Mouse (Mus musculus): Measurements from ENCODE around the gene Dhx30. TPM values are rescaled to one million over a fixed set of nuclear protein-coding genes. Genes with fewer than 3 reads are reported as not detected.
"Not testable (repeated sequence)": the region's sequence is repeated elsewhere in the genome, so short reads cannot be mapped to it uniquely, and the experiment has no call there.

Dhx30 gene
- total RNA-seq, 2 experiments from 2014 or later: 28.2 to 35.5 TPM

DNA sequence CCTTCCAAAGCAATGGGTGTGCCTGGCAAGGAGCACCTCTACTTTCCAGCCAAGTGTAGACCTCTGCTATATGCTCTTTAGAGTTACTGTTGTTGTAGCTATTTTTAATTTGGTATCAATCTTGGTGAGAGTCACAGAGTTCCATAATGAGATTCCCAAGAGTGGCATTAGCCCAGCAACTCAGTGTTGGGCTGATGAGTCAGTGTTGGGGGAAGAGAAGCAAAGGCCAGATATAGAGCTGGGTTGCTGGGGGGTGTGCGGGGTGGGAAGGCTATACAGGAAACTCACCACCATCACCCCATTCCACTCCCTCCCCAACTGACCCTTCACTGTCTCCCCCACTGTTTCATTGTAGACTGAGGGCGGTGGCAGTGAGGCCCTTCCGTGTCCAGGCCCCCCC lies 36.6 kb downstream of the Dhx30 start:
- H3K4me3 ChIP-seq: no peak overlapping the region
- no peak for TF ChIP-seq CTCF (IDR thresholded peaks at IDR 0.05)
- peak overlapping the region; percentile 4; the same call in 1 of the 2 replicates for H3K27ac ChIP-seq
- DNase-seq: no peak
- intact Hi-C loops (cut with DNase I): no loop called here

DNA sequence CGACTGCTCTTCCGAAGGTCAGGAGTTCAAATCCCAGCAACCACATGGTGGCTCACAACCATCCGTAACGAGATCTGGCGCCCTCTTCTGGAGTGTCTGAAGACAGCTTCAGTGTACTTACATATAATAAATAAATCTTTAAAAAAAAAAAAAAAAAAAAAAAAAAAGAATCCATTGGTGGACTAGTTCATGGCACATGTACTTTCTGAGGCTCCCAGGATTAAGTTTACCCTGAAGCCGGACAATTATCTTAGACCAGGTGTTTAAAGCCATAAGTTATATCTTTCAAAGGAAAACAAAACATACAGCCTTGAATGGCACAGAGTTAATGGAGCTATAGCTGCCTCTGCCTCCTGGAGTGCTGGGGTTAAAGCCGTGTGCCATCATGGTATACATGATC lies 41.2 kb downstream of the Dhx30 start:
- H3K27ac ChIP-seq; H3K4me3 ChIP-seq; intact Hi-C loops (cut with DNase I); DNase-seq: not testable (repeated sequence)

DNA sequence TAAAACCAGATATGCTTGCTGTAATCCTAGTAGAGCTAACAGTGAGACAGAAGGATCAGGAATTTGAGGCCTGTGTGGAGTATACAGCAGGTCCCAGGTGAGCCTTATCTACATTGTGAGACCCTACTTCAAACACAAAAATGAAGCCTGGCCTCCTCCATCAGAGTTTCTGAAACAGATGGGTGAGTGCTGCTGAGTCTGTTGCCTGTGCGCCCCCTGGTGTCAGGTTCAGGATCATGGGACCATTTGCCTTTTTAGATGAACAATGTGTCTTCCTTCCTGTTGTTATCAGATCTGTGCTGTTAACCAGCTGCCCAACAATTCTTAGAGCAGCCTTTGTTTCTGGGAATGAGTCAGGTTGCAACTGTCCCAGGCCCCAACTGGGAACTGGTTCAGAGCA lies 45.8 kb downstream of the Dhx30 start:
- peak; percentile 75 for DNase-seq
- Histone ChIP-seq H3K4me3 (no peak overlapping the region), H3K27ac (peak overlapping the region; percentile 69; the same call in 1 of the 2 replicates)
- intact Hi-C loops (cut with DNase I): loop anchor here (1.0 kb wide), 2 partner anchors 87 to 178 kb away; no protein-coding TSS in a partner anchor
- peak; percentile 86 for TF ChIP-seq CTCF (IDR thresholded peaks at IDR 0.05)

DNA sequence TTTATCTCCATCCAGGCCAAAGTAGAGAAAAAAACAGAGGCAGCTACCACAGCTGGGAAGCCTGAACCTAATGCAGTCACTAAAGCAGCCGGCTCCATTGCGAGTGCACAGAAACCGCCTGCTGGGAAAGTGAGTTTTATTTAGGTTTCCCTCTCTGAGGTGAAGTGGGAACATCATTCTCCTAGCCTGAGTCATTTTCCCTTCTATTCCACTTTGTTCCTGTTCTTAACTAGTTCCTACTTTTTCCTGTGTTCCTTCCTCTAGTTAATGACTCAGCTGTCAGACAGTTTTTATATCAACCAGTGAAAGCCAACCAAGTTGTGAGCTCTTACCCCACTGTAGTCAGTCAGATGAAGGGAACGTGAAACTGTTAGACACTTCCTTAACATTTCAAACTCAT lies 46.6 kb downstream of the Dhx30 start:
- Histone ChIP-seq H3K27ac (peak overlapping the region; percentile 69; the same call in 1 of the 2 replicates), H3K4me3 (no peak overlapping the region)
- intact Hi-C loops (cut with DNase I): no loop called here
- DNase-seq: no peak
- TF ChIP-seq CTCF (IDR thresholded peaks at IDR 0.05): no peak

DNA sequence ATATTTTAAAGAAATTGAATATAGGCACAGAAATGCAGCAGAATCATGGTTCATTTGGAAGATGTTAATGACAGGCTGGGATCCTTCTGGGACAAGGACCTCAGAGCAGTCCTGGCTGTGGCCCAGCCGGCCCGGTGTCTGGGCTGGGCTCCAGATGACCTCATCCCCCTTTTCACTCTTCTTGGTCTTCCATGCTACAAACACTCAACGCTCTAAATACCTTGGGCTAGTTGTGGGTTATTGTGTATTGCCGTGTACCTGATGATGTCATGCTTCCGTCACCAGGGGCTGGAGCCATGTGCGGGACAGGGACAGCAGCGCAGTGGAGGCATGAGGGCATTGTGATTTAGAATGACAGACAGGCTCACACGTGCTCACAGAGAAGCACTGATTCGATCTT lies 47.3 kb downstream of the Dhx30 start:
- TF ChIP-seq CTCF (IDR thresholded peaks at IDR 0.05): no peak
- intact Hi-C loops (cut with DNase I): no loop called here
- H3K27ac ChIP-seq: peak overlapping the region; percentile 69
- no peak overlapping the region for H3K4me3 ChIP-seq
- peak; percentile 81 for DNase-seq

DNA sequence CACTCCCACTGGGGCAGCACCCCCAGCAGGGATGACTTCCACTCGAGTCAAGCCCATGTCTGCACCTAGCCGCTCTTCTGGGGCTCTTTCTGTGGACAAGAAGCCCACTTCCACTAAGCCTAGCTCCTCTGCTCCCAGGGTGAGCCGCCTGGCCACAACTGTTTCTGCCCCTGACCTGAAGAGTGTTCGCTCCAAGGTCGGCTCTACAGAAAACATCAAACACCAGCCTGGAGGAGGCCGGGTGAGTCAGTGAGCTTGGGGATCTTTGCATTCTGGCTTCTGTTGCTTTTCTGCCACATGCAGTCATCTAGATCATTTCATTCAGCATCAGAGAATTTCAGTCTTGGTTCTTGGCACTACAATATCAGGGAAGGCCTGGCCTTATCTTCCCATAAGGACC lies 48.9 kb downstream of the Dhx30 start:
- intact Hi-C loops (cut with DNase I): no loop called here
- no peak for TF ChIP-seq CTCF (IDR thresholded peaks at IDR 0.05)
- Histone ChIP-seq H3K27ac (peak overlapping the region; percentile 72; the same call in 1 of the 2 replicates), H3K4me3 (no peak overlapping the region)
- no peak for DNase-seq

DNA sequence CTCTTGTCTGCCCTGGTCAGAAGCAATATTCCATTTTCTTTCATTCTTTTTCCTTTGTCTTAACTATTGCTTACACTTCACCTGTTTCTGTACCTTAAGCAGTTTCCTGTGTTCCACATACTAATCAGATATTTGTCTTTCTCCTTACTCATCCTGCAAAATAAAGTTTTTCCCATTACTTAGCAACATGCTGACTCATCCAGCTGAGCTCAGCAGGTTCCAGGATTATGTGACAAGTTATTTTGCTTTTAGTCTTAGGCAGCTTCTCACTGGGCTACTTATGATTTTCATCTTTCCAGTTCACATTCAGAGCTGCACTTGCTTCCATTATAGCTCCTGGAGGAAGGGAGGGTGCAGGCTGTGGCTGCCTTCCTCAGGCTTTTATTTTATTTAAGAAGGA lies 53.0 kb downstream of the Dhx30 start:
- TF ChIP-seq CTCF (IDR thresholded peaks at IDR 0.05): no peak
- Histone ChIP-seq H3K4me3 (no peak overlapping the region), H3K27ac (peak overlapping the region; percentile 72)
- DNase-seq: no peak
- intact Hi-C loops (cut with DNase I): no loop called here

DNA sequence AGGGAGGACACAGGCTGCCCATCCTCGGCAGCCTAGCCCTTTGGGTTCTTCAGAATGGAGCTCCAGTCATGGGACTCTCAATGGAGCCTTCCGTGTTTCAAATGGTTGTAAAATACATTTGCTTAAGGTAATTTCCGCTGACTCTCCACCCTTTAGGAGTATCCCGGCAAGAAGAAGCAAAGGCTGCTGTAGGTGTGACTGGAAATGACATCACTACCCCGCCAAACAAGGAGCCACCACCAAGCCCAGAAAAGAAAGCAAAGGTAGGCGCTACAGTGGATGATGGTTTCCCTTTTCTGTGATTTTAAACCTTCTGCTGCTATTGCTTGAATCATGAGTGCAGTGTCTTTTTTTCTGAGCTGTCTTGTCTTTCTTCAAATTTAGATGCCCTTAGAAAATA lies 54.8 kb downstream of the Dhx30 start:
- DNase-seq: no peak
- Histone ChIP-seq H3K4me3 (no peak overlapping the region), H3K27ac (peak overlapping the region; percentile 72; the same call in 1 of the 2 replicates)
- TF ChIP-seq CTCF (IDR thresholded peaks at IDR 0.05): no peak
- intact Hi-C loops (cut with DNase I): no loop called here

DNA sequence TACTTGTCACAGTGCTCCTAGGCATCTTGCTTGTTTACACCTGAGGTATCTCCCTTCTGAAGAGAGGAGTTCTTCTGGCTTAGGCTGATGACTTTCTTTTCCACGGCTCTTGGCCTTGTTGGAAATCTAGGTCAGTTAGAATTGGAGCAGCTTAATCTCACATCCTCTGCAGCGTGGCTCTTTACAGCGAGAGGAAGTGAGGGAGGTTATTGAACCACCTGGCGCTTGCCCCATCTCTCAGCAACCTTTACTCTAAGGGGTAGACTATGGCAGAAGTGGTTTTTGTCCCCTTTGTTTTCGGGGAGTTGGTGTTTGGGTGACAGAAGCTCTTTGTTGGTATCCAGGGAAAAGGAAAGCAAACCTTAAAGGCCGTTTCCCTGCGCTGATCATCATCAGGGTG lies 55.2 kb downstream of the Dhx30 start:
- H3K27ac ChIP-seq: peak overlapping the region; percentile 9; the same call in 1 of the 2 replicates
- no peak for TF ChIP-seq CTCF (IDR thresholded peaks at IDR 0.05)
- DNase-seq: no peak
- H3K4me3 ChIP-seq: no peak overlapping the region
- intact Hi-C loops (cut with DNase I): no loop called here

DNA sequence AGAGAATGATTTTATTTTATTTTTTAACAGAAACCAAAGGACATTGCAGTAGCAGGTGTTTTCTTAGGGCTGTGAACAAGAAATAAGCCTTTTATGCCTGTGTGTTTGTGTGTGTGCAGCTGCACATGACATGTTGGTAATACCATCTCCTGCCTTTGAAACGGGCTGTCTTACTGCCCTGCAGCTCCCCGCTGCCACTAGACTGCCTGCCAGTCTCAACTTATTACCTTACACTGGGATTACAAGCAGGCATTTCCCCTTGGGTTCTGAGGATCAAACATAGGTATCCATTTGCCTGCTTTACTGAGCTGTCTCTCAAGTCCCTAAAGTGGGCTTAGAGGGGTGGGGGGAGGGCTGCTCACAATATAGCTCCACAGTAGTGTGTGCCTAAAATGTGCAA lies 56.9 kb downstream of the Dhx30 start:
- H3K27ac ChIP-seq: peak overlapping the region; percentile 46; the same call in 1 of the 2 replicates
- no peak overlapping the region for H3K4me3 ChIP-seq
- no peak for DNase-seq
- intact Hi-C loops (cut with DNase I): no loop called here
- no peak for TF ChIP-seq CTCF (IDR thresholded peaks at IDR 0.05)

DNA sequence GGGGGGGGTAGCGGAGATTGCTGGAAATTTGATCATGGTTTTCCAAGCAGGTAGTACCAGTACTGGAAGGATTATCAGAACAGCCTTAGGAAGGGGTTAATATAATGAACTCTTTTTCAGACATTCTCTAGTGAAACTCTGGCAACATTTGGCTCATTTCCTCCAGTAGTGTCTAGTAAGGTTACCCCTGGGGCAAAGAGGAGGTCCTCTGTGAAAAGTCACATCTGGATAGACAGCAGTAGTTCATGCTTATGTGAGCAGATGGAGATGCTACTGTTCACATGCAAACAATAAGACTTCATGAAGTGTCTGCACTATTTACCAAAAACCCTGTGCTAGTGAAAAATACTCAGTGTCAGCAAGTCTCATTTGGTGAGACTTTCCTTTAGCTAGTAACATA lies 60.4 kb downstream of the Dhx30 start:
- no peak for DNase-seq
- Histone ChIP-seq H3K27ac (peak overlapping the region; percentile 2), H3K4me3 (no peak overlapping the region)
- no peak for TF ChIP-seq CTCF (IDR thresholded peaks at IDR 0.05)
- intact Hi-C loops (cut with DNase I): no loop called here

DNA sequence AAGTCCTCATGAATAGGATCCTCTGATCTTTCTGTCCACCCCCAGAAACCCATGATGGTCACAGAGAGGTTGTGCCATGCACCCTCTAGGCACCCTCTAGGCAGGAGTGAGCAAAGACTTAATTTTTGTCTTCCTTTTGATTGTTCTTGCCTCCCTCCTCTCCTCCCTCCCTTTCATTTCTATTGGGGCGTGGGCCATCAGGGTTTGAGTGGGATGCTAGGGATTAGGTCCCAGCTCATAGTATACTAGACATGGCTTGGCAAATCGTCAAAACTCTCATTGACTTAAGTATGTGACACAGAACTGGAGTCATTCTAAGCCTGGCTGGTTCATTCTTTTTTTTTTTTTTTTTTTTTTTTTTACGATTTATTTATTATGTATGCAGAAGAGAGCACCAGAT lies 62.8 kb downstream of the Dhx30 start:
- no peak for TF ChIP-seq CTCF (IDR thresholded peaks at IDR 0.05)
- intact Hi-C loops (cut with DNase I): no loop called here
- DNase-seq: no peak
- Histone ChIP-seq H3K4me3 (no peak overlapping the region), H3K27ac (peak overlapping the region; percentile 89; the same call in 1 of the 2 replicates)

DNA sequence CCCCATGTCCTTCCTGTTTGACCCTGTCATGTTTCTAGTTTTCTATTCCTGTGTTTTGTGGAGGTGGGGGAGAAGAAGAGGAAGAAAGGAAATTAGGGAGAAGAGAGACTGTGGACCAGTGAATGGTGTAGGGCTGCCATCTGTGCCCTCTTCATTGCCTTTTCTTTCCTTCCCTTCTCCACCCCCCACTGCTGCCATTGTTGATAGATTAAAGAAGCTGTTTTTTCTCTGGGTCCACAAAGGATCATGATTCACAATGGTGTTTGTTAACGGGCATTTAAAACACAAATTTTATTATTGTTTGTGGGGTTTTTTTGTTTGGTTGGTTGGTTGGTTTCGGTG lies 63.6 kb downstream of the Dhx30 start:
- peak overlapping the region; percentile 29 for H3K4me3 ChIP-seq
- no peak for TF ChIP-seq CTCF (IDR thresholded peaks at IDR 0.05)
- H3K27ac ChIP-seq: peak overlapping the region; percentile 89
- intact Hi-C loops (cut with DNase I): no loop called here
- DNase-seq: no peak

DNA sequence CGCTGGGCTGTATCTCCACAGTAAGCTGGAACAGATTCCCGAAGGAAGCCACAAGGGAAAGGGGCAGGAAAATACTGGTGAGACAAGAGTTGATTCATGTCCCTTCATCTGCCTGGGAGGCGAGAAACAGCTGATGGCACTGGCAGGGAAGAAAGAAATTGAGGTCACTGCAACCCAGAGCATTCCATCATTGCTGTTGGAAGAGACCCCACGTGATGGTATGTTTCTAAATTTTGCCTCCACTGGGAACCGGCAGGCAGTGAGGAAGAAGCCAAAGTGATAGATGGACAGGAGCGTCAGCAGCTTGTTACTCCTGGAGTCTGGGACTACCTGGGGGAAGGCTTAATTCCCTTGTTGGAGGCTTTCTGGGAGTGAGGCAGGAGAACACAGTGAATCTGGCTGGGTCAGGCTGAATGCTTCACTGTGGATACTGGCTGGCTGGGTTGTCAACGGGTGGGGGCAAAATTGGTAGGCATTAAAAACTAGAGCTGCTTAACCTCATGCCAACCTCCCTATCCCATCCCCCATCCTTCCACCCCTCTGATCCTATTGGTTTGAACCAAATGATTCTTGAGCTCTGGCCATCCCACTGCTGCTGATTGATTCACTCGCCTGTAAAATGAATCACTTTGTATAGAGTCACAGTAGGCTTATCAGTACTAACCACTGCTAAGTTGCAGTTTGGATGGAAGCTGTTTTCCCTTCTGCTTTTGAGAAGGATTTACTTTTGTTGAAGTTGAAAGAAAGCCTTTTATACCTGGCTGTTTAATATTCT lies 64.1 kb downstream of the Dhx30 start:
- peak overlapping the region; percentile 29 for H3K4me3 ChIP-seq
- TF ChIP-seq CTCF (IDR thresholded peaks at IDR 0.05): no peak
- intact Hi-C loops (cut with DNase I): no loop called here
- DNase-seq: peak; percentile 60
- peak overlapping the region; percentile 89 for H3K27ac ChIP-seq
